Mouse (Mus musculus) adrenal gland (tissue): ENCODE measurements around the gene Gprin2.

Source experiments
- intact Hi-C: fragments of 180-260 bp; cut with DNase I; formaldehyde crosslinking; loops from one replicate; pipeline ENCODE4 v1.15.1; 2025

Gene Gprin2

DNA sequence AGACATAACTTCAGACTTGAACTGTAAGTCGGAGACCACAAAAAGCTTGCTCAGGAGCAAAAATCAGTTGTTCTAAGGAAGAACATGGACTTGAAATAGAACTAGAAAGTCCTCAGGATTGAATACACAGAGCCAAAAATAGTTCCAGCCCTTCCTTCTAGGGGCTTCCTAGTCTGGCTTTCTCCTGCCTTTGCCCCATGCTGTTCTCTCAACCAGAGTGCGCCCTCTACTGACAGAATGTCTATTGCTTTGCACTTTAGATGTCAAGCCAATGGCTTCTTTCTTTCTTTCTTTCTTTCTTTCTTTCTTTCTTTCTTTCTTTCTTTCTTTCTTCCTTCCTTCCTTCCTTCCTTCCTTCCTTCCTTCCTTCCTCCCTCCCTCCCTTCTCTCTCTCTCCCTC lies 7.2 kb upstream of the Gprin2 start:
- intact Hi-C loops: no loop called here

GRCm38 (mm10) chr14:34207996-34208395 lies 6.5 kb upstream of the Gprin2 start:
- intact Hi-C loops: no loop called here

GRCm38 (mm10) chr14:34200738-34201230 lies 669 bp downstream of the Gprin2 start:
- intact Hi-C loops: no loop called here

DNA sequence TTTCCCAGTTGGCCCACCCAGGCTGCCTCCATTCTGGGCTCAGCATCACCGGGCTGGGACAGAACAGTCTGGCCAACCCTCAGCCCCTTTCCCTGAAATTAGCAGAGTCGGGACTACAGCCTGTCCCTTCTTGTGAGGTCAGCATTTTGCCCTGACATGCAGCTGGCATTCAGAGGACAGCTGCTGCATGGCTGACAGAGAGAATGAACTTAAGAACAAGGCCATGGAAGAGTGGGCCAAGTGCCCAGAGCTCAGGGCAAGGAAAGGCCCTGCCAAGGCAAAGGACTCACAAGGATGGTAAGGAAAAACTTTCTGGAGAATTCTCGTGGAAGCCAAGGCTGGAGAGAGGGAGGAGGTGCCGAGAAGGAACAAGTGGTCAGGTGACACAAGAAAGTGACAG lies 4.7 kb downstream of the Gprin2 start:
- intact Hi-C loops: loop anchor here (5.0 kb wide), 1 partner anchor 36 kb away; no protein-coding TSS in a partner anchor

DNA sequence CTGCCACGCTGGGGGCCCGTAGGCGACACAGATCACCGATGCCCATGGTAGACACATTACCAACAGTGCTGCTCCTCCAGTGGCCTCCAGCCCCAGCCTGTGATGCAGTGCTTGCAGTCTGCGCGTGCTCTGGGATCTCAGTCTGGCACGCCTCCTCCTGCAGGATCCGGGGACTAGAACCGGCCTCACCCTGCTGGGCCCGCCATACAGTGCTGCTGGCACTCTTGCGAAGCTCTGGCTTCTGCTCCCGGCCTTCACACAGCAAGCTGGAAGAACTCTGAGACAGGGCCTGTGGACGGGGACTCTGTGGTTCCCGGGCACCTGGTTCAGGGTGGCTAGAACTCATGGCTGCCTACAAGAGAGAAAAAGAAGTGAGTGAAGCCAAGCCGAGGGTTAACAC lies 6.0 kb downstream of the Gprin2 start:
- intact Hi-C loops: loop anchor here (5.0 kb wide), 1 partner anchor 37 kb away; no protein-coding TSS in a partner anchor

DNA sequence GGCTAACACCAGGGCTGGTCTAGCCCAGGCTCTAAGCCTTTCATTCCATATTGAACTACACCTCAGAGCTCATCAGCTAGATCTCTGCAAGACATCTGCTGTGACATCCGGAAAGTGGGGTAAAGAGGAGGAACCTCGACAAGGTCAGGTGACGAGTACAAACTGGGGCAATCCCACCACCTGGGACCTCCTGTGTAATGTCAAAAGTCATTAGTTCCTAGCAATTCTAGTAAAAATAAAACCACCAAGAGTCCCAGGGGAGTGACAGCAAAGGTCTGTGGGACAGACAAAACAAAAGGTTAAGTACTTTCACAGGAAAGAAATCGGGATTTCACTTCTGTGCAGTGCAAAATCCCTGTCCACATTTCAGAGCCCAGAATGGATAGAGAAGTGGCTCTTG lies 7.6 kb downstream of the Gprin2 start:
- intact Hi-C loops: no loop called here

GRCm38 (mm10) chr14:34190361-34190760 lies 11.1 kb downstream of the Gprin2 start:
- intact Hi-C loops: no loop called here

- intact Hi-C loops: loop anchor here (2.0 kb wide), 1 partner anchor 174 kb away; no protein-coding TSS in a partner anchor
Observed at GRCm38 (mm10) chr14:34188629-34189028, 12.8 kb downstream of the Gprin2 start.

DNA sequence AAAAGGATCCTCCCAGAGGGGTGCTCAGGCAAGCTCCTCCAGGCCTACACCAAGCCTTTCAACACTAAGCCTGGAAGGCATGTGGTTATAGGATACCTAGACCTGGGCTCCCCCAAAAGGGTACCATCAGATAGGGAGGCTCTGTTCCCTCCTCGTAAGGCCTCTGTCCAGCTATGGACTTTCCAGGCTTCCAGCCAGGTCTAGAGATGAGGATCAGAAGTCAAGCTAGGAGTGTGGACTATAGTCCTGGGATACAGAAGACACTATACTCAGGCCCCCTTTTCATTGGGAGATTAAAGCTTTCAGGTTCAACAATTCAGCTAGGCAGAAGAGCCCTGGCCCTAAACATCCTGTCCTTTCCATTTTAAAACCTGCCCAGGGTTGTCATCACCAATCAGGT lies 18.4 kb downstream of the Gprin2 start:
- intact Hi-C loops: no loop called here

DNA sequence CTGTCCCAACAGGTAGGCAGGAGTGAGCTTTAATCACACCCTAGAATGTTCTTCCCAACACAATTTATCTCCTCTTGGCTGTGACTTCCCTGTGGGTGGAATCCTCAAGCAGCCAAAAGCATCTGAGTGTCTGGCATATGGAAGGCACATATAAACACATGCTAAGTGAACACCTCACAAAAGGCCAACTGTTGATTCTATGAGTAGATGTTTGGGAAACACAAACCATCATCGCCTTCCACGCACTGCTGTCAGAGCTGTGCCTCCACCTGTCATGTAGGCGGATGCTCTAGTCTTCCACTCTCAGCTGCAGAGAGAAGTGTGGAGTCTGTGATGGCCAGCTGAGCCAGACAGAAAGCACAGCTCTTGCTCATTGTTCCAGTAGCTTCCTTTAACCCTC lies 22.1 kb downstream of the Gprin2 start:
- intact Hi-C loops: no loop called here

GRCm38 (mm10) chr14:34171107-34171506 lies 30.3 kb downstream of the Gprin2 start:
- intact Hi-C loops: no loop called here

DNA sequence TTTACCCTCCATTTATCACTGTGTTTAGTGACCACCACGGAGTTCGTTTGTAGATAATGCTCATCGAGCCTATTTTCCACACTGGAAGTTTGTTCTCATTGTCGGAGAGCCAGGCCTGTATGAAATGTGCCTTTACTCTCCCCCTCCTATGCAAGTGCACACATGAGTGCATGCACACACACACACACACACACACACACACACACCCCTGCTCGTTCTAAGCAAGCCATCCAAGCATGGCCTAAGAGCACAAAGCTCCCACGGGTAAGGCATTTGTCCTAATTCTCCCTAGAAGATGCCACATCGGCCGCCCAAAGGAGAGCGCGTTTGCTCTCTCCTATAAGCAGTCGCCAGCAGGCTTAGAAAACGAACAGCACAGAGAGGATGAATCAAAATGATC lies 45.7 kb downstream of the Gprin2 start:
- intact Hi-C loops: loop anchor here (2.0 kb wide), 1 partner anchor 51 kb away; no protein-coding TSS in a partner anchor

DNA sequence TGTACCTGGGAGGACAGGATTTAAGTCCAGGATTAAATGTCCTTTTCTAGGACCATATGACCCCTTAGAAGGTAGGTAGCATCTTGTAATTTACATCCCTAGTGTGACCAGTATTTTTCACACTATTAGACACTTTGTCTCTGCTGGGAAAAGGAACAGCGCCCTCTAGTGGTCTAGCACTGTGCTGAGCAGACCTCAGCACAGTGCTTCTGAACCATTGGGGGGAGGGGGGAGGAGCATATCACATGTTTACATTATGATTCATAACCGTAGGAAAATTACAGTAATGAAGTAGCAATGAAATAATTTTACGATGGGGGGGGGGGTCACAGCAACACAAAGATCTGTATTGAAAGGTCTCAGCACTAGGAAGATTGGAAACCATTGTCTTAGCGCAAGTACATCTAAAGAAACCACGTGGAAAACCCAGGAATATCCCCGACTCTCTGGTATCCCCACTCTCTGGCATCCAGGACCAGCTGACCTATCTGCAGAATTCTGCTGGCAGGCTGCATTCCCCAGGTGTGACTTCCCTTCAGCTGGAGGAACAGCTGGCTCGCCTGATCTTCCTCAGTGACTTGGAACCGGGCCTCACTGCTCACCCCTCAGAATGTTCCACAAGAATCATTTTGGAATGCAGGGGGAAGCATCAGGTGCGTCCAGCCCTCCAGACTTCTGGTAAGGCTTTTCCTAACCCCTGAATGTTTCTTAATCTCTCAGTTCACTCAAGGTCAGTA lies 46.7 kb downstream of the Gprin2 start:
- intact Hi-C loops: loop anchor here (2.0 to 5.0 kb wide), 2 partner anchors 50 to 77 kb away; no protein-coding TSS in a partner anchor

- intact Hi-C loops: loop anchor here (5.0 kb wide), 1 partner anchor 75 kb away; no protein-coding TSS in a partner anchor
Observed at GRCm38 (mm10) chr14:34152342-34152741, 49.1 kb downstream of the Gprin2 start, which contains the start of gene Npy4r. TSS of gene Npy4r (minus strand) at chr14:34152489.

GRCm38 (mm10) chr14:34142915-34143314 lies 58.5 kb downstream of the Gprin2 start:
- intact Hi-C loops: no loop called here

GRCm38 (mm10) chr14:34142316-34142715 lies 59.1 kb downstream of the Gprin2 start:
- intact Hi-C loops: no loop called here

GRCm38 (mm10) chr14:34139671-34140664 lies 61.5 kb downstream of the Gprin2 start:
- intact Hi-C loops: no loop called here
